Mouse (Mus musculus) forebrain, embryonic 10.5 days (tissue): Measurements from ENCODE around the gene Tecpr2. TPM values are rescaled to one million over a fixed set of nuclear protein-coding genes. Genes with fewer than 3 reads are reported as not detected.

Source experiments
- DNase-seq: peaks from one replicate; pipeline ENCODE4 v3.0.0-alpha.2; 2017; ENCODE audit warnings: low spot score; ENCODE audit errors: extremely low spot score
- H3K27ac ChIP-seq: fragments of 300-500 bp; sonication (generic); 2 replicates; pipeline ENCODE4 v1.5.1; 2016; ENCODE audit warnings: mild to moderate bottlenecking
- H3K27me3 ChIP-seq: fragments of 300-500 bp; sonication (generic); 2 replicates; pipeline ENCODE4 v1.6.1; 2016; ENCODE audit warnings: mild to moderate bottlenecking; ENCODE audit not compliant: poor library complexity, severe bottlenecking
- H3K36me3 ChIP-seq: fragments of 300-500 bp; sonication (generic); replicated peaks from 2 replicates; pipeline ENCODE4 v1.6.1; 2016; ENCODE audit warnings: mild to moderate bottlenecking, moderate library complexity
- H3K4me1 ChIP-seq: fragments of 300-500 bp; sonication (generic); 2 replicates; pipeline ENCODE4 v1.6.1; 2016
- H3K4me3 ChIP-seq: fragments of 300-500 bp; sonication (generic); 2 replicates; pipeline ENCODE4 v1.5.1; 2016; ENCODE audit warnings: mild to moderate bottlenecking, moderate library complexity
- H3K9me3 ChIP-seq: fragments of 300-500 bp; sonication (generic); 2 replicates; pipeline ENCODE4 v1.6.1; 2016; ENCODE audit warnings: mild to moderate bottlenecking, moderate library complexity
- WGBS: fragments of 180-500 bp; shearing (Covaris S2); methylation state at CpG from one replicate; pipeline ENCODE4 v1.1.7; 2016; 5-methylcytosine and 5-hydroxymethylcytosine counted together
- polyA plus RNA-seq: library from polyadenylated mRNA; unstranded; fragments of >200 nt; fragmentation: Nextera tagmentation; extraction: Ambion mirVana; gene quantifications from 2 replicates; pipeline ENCODE4 v1.2.1, GENCODE M21; 2016

Tecpr2 gene
- polyA plus RNA-seq, 1 experiment from 2014 or later = 7.2 TPM

DNA sequence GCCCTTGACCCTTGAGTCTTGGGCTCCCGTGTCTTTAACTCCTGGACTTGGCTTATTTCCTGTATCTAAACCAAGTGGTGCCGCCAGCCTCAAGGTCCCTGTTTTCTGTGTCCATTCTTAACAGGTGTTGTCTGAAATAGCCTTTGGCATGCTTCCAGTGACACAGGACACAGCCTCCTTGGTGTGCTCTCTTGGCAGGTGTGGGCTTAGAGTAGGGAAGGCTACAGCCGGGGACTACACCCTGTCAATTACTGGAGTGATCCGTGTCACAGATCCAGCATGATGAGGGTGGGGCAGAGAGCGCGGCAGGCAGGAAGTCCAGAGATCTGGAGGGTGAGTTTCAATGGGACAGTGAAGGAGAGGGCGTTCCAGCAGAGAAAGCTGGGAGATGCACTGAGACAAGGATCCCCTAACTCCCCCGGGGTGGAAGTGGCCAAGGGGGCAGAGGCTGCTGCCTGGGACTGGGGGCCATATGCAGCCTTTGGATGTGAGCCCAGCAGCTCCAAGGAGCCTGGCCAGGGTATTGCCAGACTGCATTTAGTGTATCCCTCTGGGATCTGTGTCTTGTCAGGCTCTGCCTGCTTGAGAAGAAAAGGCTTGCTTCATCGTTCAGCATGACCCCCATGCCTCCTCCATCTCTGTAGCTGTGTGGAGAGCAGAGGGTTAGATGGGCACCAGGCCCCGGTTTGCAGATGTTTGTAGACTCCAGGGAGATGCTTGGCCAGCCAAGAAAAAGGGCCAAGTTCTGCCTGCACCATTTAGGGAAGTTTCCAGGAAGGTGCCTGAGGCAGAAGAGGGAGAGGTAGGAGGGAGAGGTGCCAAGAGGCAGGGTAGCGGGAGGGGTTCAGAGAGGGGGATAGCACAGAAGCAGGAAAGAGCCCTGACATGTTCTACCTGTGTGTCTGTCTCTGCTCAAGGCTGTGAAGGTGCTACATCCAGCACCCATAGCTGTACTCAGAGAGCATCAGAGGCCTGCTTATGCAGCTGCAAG is 119.7 kb downstream of the Tecpr2 start:
- 82% methylated on average over 11 of the region's 11 CpGs for WGBS
- no peaks in the 10 kb centered on the region for H3K9me3 ChIP-seq
- no peaks in the 10 kb centered on the region for H3K36me3 ChIP-seq
- H3K27me3 ChIP-seq = no peaks in the 10 kb centered on the region
- no peak overlapping the region for H3K4me3 ChIP-seq
- H3K27ac ChIP-seq = peak overlapping the region; percentile 63
- peaks cover 34% of the 10 kb centered on the region for H3K4me1 ChIP-seq
- DNase-seq = no peak

- Histone ChIP-seq H3K36me3 (no peaks in the 10 kb centered on the region), H3K27me3 (no peaks in the 10 kb centered on the region), H3K4me1 (peaks cover 34% of the 10 kb centered on the region), H3K4me3 (no peak overlapping the region), H3K27ac (no peak overlapping the region), H3K9me3 (no peaks in the 10 kb centered on the region)
- DNase-seq = no peak
- 82% methylated on average over 6 of the region's 6 CpGs for WGBS
These were observed 120.7 kb downstream of the Tecpr2 start for GRCm38 (mm10) chr12:111009615-111010257.

- H3K4me3 ChIP-seq = no peak overlapping the region
- no peak for DNase-seq
- H3K36me3 ChIP-seq = no peaks in the 10 kb centered on the region
- H3K27me3 ChIP-seq = no peaks in the 10 kb centered on the region
- no peaks in the 10 kb centered on the region for H3K9me3 ChIP-seq
- 87% methylated on average over 3 of the region's 3 CpGs for WGBS
- H3K27ac ChIP-seq = no peak overlapping the region
- H3K4me1 ChIP-seq = peaks cover 8% of the 10 kb centered on the region
These were observed 127.7 kb downstream of the Tecpr2 start for GRCm38 (mm10) chr12:111016807-111017206.

DNA sequence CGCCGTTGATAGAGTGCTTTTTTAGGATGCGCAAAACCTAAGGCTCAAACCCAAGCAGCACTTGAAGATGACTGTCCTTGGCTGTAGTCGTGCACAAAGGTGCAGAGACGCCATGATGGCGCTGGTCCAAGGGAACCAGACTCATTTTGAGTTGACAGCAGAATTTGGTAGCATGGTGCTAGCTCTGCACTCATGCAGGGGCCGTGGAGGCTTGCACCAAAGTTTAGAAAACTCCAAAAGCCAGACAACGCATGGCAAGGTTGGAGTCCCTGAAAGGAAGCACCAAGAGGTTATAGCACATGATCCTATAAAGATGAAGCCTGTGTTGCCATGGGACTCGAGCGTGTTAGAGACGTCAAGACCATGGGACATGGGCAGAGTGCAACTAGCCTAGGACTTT is 129.0 kb downstream of the Tecpr2 start:
- no peak for DNase-seq
- H3K4me1 ChIP-seq = peaks cover 8% of the 10 kb centered on the region
- H3K4me3 ChIP-seq = no peak overlapping the region
- H3K27me3 ChIP-seq = no peaks in the 10 kb centered on the region
- H3K36me3 ChIP-seq = no peaks in the 10 kb centered on the region
- H3K27ac ChIP-seq = no peak overlapping the region
- no peaks in the 10 kb centered on the region for H3K9me3 ChIP-seq
- WGBS = 92% methylated on average over 11 of the region's 11 CpGs

GRCm38 (mm10) chr12:111019086-111019485 is 130.0 kb downstream of the Tecpr2 start:
- Histone ChIP-seq H3K27ac (no peak overlapping the region), H3K27me3 (no peaks in the 10 kb centered on the region), H3K4me3 (no peak overlapping the region), H3K36me3 (no peaks in the 10 kb centered on the region), H3K9me3 (no peaks in the 10 kb centered on the region), H3K4me1 (peaks cover 8% of the 10 kb centered on the region)
- no peak for DNase-seq
- 96% methylated on average over 2 of the region's 2 CpGs for WGBS

DNA sequence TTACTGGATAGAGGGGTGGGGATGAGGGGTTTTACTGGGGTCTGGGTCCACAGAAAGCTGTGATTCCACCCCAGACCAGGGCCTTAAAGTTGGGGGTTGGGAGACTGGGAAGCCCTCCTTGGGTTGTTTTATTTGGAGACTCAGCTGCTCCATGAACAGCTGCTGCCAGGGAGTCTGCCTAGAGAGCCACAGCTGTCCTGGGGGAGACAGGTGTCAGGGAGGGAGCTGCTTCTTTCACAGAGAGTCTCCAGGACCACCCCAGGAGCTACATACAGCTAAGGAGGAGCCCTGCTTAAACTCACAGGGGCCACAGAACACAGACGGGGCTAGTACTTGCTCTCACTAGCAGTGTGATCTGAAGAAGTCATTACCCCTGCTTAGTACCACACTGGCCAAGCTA is 132.1 kb downstream of the Tecpr2 start:
- Histone ChIP-seq H3K27me3 (no peaks in the 10 kb centered on the region), H3K36me3 (no peaks in the 10 kb centered on the region), H3K4me3 (no peak overlapping the region), H3K27ac (no peak overlapping the region), H3K9me3 (no peaks in the 10 kb centered on the region), H3K4me1 (peaks cover 3% of the 10 kb centered on the region)
- DNase-seq = no peak
- 41% methylated on average over 1 of the region's 1 CpGs for WGBS

DNA sequence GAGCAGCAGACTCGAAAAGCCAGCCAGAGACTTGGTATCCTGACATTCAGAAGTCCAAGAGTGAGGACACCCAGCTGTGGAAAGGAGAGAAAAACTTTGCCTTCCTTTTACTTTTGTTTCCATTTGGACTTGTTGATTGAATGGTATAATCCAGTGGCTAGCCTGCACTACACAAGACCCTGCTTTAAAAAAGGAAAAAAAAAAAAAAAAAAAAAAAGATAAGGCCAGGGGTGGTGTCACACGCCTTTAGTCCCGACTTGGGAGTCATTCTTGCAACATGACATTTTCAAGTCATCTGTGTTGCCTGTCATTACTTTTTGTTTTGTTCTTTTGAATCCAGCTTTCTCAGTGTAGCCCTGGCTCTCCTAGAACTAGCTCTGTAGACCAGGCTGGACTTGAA is 132.5 kb downstream of the Tecpr2 start:
- 76% methylated on average over 3 of the region's 3 CpGs for WGBS
- Histone ChIP-seq H3K4me3 (no peak overlapping the region), H3K36me3 (no peaks in the 10 kb centered on the region), H3K4me1 (no peaks in the 10 kb centered on the region), H3K27ac (no peak overlapping the region), H3K9me3 (no peaks in the 10 kb centered on the region), H3K27me3 (no peaks in the 10 kb centered on the region)
- no peak for DNase-seq

Other genes starting within 250 kb of the Tecpr2 start
- not detected in 2 replicates for gene 1700001K19Rik, start 206.6 kb upstream of the Tecpr2 start, polyA plus RNA-seq
- gene Hsp90aa1, start 186.5 kb upstream of the Tecpr2 start, polyA plus RNA-seq = 1,260 and 1,271 TPM in 2 replicates
- 22.5 and 23.5 TPM in 2 replicates for gene Wdr20, start 151.3 kb upstream of the Tecpr2 start, polyA plus RNA-seq
- 11.7 and 12.0 TPM in 2 replicates for gene Mok, start 48.3 kb upstream of the Tecpr2 start, polyA plus RNA-seq
- gene Zfp839, start 39.0 kb upstream of the Tecpr2 start, polyA plus RNA-seq = 4.2 and 5.2 TPM in 2 replicates
- gene Cinp, start 119 bp upstream of the Tecpr2 start, polyA plus RNA-seq = 99.6 and 106 TPM in 2 replicates
- gene Ankrd9, start 89.8 kb downstream of the Tecpr2 start, polyA plus RNA-seq = 20.4 and 20.8 TPM in 2 replicates
- gene Rcor1, start 150.1 kb downstream of the Tecpr2 start, polyA plus RNA-seq = 7.0 and 8.4 TPM in 2 replicates